Mouse (Mus musculus) urinary bladder, adult 18-20 months (tissue): ENCODE measurements around the gene Cep41.

Experiments
- DNase-seq, 2 experiments: peaks; one replicate each; pipeline ENCODE4 v3.0.0; 2022; ENCODE audit warnings: low spot score in 2 of 2, mixed read lengths in 2 of 2

The Cep41 gene

DNA sequence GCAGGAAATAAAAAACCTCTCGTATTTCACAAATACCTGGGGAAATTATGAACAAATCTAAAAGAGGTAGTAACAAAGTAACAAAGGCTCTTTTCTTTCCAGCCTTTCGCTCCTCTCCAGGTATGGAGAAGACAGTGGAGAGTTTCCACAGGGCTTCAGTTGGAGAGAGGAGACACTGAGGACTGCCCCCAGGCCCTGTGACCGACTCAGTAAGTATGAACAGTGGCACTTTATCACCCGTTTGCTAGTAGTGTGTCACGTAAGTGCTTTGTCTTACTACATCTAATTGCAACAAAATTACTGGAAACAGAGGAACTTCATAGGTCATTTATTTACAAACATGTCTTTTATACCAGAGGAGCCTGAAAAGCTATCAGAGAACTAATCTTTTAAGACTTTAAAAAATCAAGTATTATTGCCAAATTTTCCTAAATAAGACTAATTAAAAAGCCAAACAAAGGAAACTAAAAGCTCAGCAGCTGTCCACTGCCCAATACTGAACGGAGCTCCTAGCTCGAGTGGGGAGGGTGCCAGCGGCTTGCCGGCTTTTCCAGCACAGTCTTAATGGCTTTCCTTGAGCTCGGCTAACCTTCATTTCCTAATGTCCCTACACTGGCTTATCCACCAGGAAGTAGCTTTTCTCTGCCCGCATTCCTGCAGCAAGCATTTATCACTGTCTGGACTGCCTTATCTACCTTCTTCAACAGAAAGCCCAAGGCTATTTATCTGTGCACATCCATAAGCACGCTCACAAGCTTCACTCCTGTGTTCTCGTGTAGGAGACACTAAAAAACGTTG is 19.6 kb downstream of the Cep41 start:
- DNase-seq = no peak

DNA sequence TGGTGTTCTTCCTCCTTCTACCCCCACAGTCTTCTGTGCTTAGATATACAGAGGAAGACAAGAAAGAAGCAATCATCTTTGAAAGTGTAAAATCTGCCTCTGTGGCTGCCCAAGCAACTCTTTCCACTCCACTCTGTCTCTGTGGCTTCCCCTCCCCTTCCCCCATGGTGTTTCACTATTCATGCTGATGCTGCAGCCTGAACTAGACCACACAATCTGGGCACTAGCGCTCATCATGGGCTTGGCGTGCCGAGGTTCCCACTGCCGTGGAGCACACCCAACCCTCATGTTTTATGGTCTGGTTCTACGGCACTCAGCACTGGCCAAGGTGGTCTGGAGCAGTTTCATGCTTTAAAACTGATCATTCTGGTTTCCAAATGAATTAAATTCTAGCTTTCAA is 21.9 kb downstream of the Cep41 start:
- no peak for DNase-seq

DNA sequence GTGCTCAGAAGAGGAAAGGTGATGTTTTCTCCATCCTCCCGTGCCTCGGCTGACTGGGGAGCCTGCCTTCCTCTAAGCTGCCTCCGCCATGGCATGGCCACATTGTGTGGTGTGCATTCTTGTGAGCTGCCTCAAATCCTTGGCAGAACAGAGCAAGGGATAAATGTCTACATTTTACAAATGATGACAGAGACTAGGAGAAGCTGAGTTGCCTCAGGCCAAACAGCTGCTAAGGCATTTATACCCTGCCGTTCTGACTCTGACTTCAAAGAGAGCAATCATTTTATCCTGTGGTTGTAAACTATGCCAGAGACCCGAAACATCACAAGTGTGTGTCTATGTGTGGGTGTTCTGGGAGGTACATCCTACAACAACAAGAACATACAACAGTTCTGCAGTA is 26.0 kb downstream of the Cep41 start:
- no peak for DNase-seq

DNA sequence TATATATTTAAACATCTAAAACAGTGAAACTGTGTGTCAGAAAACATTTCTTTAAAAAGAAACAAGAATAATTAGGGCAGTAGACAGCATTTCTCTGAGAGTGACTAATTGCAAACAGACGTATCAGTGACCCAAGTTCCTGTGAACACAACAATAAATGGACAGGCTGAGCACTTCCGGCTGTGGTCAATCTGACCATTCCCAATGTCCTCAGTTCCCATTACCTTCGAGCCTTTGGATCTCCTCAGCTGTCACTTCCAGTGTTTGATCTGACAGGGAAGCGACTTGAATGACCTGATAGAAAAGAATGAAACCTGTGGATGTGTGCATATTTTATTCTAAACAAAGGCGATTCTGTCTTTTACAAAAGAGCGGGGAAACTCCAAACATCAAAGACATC is 27.5 kb downstream of the Cep41 start:
- no peak for DNase-seq

DNA sequence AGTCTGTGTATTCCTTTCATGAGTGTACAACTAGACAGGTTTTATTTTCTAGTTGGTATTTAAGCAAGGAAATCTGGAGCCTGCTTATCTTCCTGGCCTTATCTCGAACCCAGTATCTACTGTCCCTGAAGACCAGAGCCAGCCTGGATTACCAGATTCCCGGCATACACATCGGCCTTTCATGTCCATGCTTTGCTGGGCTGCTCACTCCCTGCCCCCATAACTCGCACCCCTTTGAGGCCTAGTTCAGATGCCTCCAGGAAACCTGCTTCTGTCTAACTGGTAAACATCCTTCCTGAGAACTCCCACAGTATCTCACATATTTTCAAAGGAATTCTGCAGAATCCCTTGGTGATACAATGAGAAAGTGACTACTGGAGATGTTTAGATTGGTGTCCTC is 28.3 kb downstream of the Cep41 start:
- no peak for DNase-seq

DNA sequence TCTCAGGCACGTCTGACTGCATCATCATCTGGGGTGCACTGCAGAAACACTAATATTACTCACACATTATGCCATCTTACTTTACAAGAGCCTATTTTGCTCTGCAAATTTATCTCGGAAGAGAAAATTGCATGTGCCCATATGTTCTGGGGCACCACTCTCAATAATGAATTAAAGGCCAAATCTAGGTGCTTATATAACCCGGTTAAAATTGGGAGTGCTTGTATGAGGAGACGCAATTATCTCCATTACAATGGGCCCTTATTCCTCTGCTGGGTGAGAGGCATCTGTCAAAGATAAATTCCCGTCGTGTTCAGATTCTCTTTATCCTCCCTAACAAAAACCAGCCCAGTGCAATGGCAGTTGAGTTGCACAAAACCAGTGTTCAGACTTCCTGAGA is 28.8 kb downstream of the Cep41 start:
- DNase-seq = no peak

DNA sequence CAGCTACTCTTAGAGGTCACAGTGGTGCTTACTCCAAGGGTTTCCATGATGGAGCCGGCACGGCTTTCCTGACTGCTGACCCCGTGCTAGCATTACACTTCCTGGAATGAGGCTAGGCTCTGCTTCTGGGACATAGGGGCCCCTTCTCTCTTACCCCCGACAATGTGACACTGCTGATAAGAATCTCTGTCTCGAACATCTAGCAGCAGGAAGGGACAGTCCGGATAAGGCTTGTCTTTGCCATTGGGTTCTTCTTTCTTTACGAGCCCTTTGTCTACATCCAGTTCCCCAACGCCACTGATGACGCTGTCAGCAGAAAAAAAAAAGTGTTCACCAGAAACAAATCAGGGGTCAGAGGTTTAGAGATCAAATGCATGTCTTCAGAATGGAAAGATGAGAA is 34.9 kb downstream of the Cep41 start:
- no peak for DNase-seq

DNA sequence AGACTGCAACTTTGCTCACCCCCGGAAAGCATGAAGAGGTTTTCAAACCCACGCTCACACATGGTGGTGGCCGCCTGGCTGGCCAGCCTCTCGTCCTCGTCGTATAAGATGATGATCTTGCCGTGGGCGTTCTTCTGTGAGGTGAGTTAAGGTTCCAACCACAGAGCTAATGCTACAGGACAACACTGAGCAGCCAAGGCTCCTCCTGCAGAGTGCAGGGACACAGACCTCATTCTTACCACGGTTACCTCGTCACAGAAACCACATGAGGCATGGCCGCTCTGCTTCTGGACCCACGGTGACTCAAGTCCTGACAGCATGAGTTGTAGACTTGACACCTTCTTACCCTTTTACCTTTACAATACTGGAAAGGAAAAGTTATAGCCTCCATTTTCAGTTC is 36.3 kb downstream of the Cep41 start:
- DNase-seq = no peak

DNA sequence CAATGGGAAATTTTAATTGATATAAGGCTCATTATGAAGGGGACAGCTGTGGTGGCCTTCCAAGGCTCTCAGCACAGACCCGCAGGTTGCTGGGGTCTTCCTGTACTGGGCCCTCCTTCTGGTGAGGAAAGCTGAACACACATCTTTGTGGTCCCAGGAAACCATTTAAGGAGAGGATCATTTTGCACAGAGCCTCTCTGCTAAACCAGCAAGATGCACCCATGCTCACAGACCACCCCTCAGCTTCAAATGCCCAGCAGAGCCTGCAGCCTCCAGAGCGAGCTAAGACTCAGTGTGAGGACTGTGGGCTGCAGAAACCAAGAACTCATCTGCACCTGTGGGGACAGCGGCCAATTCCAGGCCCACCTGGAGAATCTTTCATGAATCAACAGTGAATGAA is 38.6 kb downstream of the Cep41 start:
- no peak for DNase-seq

DNA sequence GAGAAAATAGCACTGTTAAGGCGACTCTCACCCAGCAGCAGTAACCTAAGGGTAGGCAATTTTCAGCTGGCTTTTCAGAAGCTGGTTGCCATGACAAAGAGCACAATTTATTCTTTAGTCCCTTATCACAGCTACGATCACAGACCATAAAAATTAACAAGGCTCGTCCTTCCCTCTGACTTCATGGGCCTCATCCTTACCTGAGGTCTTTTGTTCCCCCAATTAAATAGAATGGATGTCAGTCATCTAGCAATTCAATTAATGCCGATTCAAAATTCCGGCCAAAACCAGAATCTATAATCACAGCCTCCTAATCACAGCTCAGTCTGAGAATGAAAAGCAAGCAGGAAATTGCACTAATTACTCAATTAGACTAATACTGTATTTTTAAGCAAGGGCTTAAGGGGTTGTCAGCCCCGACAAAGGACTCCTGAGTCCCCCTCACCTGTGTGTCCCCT is 39.1 kb downstream of the Cep41 start:
- no peak for DNase-seq

DNA sequence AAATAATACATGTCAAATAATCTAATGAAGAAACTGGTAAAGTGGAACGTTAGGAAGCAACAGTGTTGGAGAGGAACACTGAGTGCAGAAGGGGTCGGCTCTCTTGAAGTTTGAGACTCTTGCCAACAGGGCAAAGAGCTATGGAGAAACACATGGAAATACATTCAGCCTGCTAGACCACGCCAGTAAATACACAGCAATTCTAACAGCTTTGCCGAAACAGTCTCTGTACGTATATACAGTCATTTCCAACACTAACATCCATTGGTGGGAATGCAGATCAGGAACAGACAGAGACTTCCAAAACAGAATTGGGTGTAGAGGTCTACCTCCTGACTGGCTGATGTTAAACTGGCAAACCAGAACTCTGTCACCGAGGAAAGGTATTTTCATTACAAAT is 40.0 kb downstream of the Cep41 start:
- no peak for DNase-seq

DNA sequence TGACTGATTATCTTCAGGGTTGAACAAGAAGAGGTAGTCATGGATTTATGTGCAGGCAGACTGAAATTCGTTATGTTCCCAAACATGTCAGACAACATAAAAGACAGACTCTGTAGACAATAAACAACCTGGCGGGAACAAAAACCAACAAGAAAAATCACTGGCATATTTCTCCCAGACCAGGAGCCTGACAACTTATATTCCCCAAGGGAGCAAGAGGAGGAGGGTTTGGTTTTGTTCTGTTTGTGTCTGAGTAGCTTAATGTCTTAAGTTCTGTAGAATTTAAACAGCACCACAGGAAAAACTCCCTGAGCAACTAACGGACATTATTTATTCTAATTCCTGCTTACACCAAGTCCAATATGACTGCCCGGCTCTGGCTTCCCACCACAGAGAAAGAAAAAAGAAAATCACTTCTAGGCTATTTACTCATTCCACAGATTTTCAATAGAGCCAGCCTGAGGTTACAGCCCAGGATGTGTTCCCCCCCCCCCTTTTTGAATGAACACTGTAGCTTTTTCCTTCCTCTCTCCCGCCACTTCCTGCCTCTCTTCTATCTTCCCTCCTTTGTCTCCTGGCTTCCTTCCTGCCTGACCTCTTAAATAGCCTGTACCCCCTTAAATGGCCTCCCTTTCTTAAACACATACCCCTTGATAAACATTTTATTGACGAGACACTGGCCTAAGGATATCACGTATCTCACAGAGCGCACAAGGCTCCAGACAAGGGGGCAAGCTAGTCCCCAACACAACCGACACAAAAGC is 40.9 kb downstream of the Cep41 start:
- DNase-seq = no peak

DNA sequence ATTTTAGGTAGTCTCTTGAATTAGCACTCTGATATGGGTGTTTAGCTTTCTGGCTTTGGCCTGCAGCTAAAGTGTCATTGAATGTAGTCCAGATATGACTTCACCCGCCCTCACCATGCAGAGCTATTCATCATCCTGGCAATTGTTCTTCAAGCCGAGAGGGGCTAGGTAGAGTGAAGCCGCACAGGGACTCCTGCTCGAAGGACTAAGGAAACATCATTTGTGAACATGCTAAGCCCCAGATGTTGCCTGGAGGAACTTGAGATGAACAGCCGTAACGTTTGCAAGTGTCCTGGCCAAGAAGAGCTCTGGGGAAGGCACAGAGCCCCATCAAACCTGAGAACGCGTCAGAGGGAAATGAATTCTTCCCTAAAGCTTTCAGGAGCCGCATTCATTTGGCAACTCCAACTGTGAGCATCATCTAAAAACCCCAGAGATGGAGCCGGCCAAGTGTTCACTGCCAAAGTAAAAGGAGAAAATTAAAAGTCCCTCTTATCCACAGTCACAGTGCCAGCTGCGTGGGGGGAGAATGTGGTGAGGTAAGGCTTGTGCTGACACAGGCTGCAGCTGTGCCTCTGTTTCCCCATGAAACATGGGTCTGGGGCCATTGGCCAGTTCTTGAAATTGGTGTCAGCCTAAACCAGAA is 43.8 kb downstream of the Cep41 start:
- DNase-seq = no peak

DNA sequence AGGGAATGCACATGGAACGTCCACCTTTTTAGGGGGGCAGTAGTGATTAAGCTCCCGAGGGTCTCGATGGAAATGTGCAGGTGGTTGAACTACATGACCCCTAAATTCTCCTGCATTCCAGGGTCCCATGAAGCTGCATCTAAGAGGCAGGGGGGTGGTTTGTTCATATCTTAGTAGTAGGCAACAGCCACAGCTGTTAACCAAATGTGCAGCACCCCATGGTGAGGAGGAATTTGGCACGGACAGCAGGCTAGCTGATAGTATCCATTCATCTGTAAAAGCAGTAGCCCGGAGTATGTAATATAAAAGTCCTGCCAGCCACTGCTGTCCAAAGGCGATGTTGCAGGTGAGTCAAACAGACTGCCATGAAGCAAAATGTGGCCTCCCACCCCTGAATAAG is 48.2 kb downstream of the Cep41 start:
- no peak for DNase-seq

DNA sequence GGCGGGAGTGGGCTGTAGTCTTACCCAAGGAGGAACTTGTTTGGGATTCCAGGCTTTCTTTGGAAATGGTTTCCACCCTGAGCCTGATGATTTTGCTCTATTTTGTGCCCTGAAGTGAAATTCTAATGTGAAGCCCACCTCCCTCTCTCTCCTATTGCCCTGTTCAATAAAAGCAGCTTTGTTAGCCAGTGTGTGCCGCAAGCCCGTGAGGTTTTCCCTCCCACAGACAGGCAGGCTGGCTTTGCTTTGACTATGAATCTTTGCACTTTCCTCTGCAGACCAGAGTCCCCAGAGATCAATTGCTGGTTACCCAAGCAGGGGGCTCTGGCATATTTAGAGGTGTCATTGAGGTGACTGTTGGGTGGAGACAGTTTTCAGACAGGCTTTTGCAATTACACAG is 49.1 kb downstream of the Cep41 start:
- no peak for DNase-seq

DNA sequence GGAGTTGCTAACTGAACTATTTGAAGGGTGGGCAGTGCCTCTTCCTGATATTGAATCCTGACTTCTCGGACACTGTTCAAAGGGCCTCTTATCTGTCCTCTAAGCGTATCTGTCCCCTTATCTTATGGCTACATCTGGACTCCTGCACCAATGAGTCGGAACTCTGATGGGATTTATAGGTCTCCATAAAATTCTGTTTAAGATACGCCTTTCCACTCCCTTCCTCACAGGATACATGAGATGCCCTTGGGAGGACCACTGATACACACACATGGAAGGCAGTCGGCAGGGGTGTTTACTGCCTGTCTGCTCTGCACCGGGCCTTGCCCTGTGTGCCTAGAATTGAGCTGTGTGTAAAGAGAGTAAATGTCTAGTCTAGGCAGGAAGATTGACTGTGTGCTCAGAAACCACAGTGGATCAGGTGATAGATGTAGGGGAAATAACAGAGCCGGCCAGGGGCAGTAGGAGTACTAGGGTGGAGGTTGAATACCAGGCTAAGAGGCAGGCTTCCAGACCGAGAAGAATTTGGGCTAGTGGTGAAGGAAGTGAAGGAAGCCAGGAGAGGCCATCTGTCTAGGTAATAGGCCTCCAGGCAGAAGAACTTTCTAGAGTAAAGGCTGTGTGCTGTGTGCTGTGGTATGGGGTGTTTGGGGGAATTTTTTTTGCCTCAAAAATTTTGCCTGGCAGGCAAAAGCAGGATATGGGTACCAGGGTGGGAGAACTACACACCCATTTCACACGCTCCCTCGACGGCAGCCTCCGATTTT is 49.7 kb downstream of the Cep41 start:
- no peak for DNase-seq

DNA sequence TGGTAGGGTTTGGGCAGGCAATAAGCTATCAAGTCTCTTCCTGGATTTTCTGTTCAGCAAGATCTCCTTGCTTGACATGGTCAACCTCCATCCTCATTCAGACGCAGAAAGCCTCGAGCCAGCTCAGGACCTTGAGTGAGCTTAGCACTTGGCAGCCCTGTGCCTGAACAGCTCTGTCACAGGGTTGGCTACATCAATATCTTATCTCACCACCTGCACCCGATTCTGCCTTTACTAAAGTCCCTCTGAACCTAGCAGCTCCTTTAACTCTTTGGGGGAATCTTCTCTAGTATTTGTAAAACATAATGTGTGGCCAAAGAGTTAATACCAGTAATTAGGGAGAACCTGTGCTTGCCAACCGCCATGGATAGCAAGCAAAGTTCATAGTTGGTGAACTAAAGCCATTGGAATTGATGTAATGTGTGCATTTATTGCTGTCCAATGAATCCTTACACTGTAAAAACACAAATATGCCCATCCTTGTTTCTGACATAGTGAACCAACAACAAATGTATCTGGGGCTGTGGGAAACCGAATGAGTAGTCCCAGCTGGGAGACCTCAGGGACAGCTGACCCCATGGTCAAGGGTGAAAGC is 54.8 kb downstream of the Cep41 start, which contains the start of gene Cpa1:
Gene Cpa1 (plus strand): TSS at position 545 of the 595 bp plus-strand sequence.
- DNase-seq = no peak

DNA sequence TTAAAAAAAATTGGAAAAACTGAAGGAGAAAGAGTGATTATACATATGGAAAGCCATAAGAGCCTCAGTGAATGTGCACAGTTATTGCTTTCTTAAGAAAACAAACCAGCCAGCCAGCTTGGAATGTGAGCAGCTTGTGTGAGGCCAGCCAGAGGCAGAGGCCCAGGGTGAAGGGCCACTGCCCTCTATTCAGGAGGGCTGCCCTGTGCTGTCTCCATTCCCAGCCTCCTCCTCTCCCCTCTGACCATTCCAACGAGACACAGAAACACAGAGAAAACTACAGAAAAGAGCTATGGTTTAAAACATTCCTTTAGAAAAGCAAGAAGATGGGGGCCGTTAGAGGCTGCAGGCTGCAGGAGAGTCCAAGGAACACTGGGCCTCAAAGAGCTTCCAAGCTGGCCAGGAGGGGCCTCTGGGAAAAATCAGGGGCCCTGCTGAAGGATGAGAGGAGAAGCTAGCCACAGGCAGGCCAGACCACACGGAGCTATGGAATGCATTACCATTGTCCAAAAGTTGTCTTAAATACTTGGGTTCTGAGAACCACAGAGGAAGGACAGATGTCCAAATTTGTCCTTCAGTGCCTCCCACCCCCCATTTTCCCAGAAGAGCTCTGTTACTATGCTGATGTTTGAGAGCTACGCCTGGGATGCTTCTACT is 57.2 kb downstream of the Cep41 start:
- DNase-seq = no peak

DNA sequence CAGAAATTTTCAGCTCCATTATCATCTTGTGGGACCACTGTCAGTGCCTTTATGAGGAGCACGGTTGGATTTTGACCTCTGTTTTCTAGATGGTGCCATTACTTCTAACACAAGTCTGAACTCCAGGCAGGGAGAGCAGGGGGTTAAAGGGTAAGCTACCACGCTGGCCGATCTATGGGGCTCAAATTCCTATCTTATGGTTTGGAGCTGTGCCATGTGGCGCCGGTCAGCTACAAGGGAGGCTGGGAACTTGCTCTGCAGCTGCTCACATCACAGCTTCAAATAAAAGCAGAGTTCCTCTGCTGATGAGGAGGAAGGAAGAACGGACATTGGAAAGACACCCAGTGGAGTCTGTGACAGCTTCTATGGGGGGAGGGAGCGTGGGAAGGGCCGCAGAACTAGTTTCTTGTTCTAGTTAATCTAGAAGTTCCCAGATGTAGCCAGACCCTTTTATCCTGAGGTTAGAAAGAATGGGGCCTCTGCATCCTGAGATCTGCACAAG is 58.1 kb downstream of the Cep41 start:
- DNase-seq = no peak

DNA sequence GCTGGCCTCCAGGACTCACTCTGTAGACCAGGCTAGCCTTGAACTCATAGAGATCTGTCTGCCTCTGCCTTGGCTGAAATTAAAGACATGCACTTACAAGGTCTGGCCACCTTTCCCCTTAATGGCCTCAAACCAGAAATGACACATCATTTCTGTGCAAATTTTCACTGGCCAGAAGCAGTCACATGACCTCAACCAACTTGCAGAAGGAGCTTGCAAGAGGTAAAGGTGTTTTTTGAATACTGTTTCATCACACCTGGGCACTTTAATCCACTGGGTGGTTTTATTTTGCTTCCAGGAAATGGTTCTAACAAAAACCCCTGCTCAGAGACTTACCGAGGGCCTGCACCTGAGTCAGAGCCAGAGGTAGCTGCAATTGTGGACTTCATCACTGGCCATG is 63.6 kb downstream of the Cep41 start:
- DNase-seq = no peak

DNA sequence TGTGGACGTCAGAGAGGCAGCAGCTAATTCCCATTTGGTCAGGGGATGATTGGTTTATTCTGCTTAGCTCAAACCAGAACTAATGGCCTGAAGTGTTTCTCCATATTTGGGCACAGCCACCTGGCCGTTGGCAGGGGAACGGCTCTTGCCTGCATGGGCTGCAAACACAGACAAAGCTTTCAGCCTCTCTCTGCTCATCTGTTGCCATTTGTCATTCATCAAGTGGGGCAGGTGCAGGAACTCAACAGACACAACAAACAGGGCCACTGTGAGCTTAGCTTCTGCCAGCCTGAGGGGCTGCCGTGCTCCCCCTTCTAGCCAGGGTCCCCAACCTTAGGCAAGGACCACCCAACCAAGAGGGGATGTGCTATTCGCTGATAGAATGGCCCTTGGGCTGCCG is 65.4 kb downstream of the Cep41 start:
- DNase-seq = no peak
